Mouse (Mus musculus) embryonic facial prominence, embryonic 11.5 days (tissue): ENCODE measurements at regions not wholly inside any gene's neighbourhood (a gene's known extent, or its start where the extent isn't known, plus 50 kb on each side); places are given as distances from the start of the nearest gene placed in this dataset.

ENCODE experiments used
- ATAC-seq: fragments of 200-750 bp; cut with Nextera tagmentation; replicated peaks from 2 replicates; pipeline ENCODE4 v1.8.0; 2017; ENCODE audit warnings: low read depth; ENCODE audit not compliant: insufficient number of reproducible peaks, low FRiP score, low TSS enrichment
- DNase-seq: peaks from one replicate; pipeline ENCODE4 v3.0.0-alpha.2; 2015; ENCODE audit warnings: low spot score
- H3K27ac ChIP-seq: fragments of 300-500 bp; sonication (generic); replicated peaks from 2 replicates; pipeline ENCODE4 v1.5.1; 2014; ENCODE audit warnings: mild to moderate bottlenecking, low read depth, low read length, control low read depth
- H3K27me3 ChIP-seq: fragments of 300-500 bp; sonication (generic); 2 replicates; pipeline ENCODE4 v1.6.1; 2014; ENCODE audit warnings: mild to moderate bottlenecking, low read length, moderate library complexity, mixed read lengths; ENCODE audit not compliant: control insufficient read depth, insufficient read depth
- H3K36me3 ChIP-seq: fragments of 300-500 bp; sonication (generic); replicated peaks from 2 replicates; pipeline ENCODE4 v1.6.1; 2014; ENCODE audit warnings: low read depth, mild to moderate bottlenecking, low read length, moderate library complexity, mixed read lengths; ENCODE audit not compliant: control insufficient read depth, insufficient read depth
- H3K4me1 ChIP-seq: fragments of 300-500 bp; sonication (generic); 2 replicates; pipeline ENCODE4 v1.6.1; 2014; ENCODE audit warnings: low read length, mixed read lengths; ENCODE audit not compliant: control insufficient read depth, insufficient read depth
- H3K4me2 ChIP-seq: fragments of 300-500 bp; sonication (generic); 2 replicates; pipeline ENCODE4 v1.6.1; 2014; ENCODE audit warnings: low read depth, mild to moderate bottlenecking, control low read depth, low read length, moderate library complexity
- H3K4me3 ChIP-seq: fragments of 300-500 bp; sonication (generic); 2 replicates; pipeline ENCODE4 v1.5.1; 2014; ENCODE audit warnings: low read depth, low read length, control low read depth
- H3K9ac ChIP-seq: fragments of 300-500 bp; sonication (generic); replicated peaks from 2 replicates; pipeline ENCODE4 v1.6.1; 2014; ENCODE audit warnings: mild to moderate bottlenecking, control low read depth, low read length
- H3K9me3 ChIP-seq: fragments of 300-500 bp; sonication (generic); replicated peaks from 2 replicates; pipeline ENCODE4 v1.6.1; 2016; ENCODE audit warnings: mild to moderate bottlenecking, low read length, inconsistent platforms, mixed read lengths; ENCODE audit not compliant: control insufficient read depth
- WGBS: fragments of 180-500 bp; shearing (Covaris S2); extraction: QIAGEN DNeasy Blood & Tissue Kit; methylation state at CpG from one replicate; pipeline ENCODE4 v1.1.7; 2014; 5-methylcytosine and 5-hydroxymethylcytosine counted together

- ATAC-seq (no peak), DNase-seq (no peak)
- no peaks in the 10 kb centered on the region for H3K36me3 ChIP-seq
- 86% methylated on average over 5 of the region's 5 CpGs for WGBS
- no peaks in the 10 kb centered on the region for H3K9me3 ChIP-seq
- no peak overlapping the region for H3K27ac ChIP-seq
- H3K27me3 ChIP-seq, result no peaks in the 10 kb centered on the region
- no peak overlapping the region for H3K4me3 ChIP-seq
- no peak overlapping the region for H3K9ac ChIP-seq
- H3K4me2 ChIP-seq, result no peak overlapping the region
- no peaks in the 10 kb centered on the region for H3K4me1 ChIP-seq
Observed at GRCm38 (mm10) chr13:107406977-107407673, 385.2 kb upstream of the Kif2a start.

GRCm38 (mm10) chr13:107398621-107399363 is 376.9 kb upstream of the Kif2a start:
- no peak for ATAC-seq
- WGBS, result 52% methylated on average over 8 of the region's 8 CpGs
- H3K4me2 ChIP-seq, result no peak overlapping the region

GRCm38 (mm10) chr13:107396036-107396435 is 374.1 kb upstream of the Kif2a start:
- Histone ChIP-seq H3K4me1 (no peaks in the 10 kb centered on the region), H3K27me3 (no peaks in the 10 kb centered on the region), H3K9ac (no peak overlapping the region), H3K9me3 (no peaks in the 10 kb centered on the region), H3K36me3 (no peaks in the 10 kb centered on the region), H3K27ac (no peak overlapping the region), H3K4me3 (no peak overlapping the region), H3K4me2 (no peak overlapping the region)
- DNase-seq (no peak), ATAC-seq (no peak)
- 84% methylated on average over 2 of the region's 2 CpGs for WGBS

More at GRCm38 (mm10) chr13:107398621-107399363, 376.9 kb upstream of the Kif2a start:
- H3K9ac ChIP-seq, result no peak overlapping the region
- DNase-seq, result no peak
- H3K9me3 ChIP-seq, result no peaks in the 10 kb centered on the region
- H3K27ac ChIP-seq, result no peak overlapping the region
- no peaks in the 10 kb centered on the region for H3K4me1 ChIP-seq
- H3K36me3 ChIP-seq, result no peaks in the 10 kb centered on the region
- no peak overlapping the region for H3K4me3 ChIP-seq
- H3K27me3 ChIP-seq, result no peaks in the 10 kb centered on the region

DNA sequence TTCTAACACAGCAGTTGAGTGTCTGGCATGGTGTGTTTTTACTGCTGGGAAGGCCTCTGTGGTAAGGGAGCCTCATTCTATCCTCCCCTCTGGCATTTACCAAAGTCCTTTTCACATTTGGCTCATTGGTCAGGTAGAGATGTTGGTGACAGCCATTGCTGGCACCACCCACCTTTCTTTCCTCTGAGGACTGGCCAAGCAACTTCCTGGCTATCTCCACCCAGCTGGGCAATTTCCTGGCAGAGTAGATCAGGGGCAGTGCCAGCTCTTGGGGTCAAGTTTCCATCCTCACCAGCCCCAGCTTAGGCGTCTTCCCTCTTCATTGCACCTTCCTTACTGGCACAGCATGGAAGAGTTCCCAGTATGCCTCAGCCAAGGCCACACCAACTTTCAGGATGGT is 372.5 kb upstream of the Kif2a start:
- no peak overlapping the region for H3K4me2 ChIP-seq
- no peaks in the 10 kb centered on the region for H3K9me3 ChIP-seq
- no peak overlapping the region for H3K9ac ChIP-seq
- no peak overlapping the region for H3K4me3 ChIP-seq
- no peaks in the 10 kb centered on the region for H3K4me1 ChIP-seq
- no peaks in the 10 kb centered on the region for H3K27me3 ChIP-seq
- no peak for ATAC-seq
- no peaks in the 10 kb centered on the region for H3K36me3 ChIP-seq
- WGBS, result 71% methylated on average over 1 of the region's 1 CpGs
- no peak overlapping the region for H3K27ac ChIP-seq
- DNase-seq, result no peak

DNA sequence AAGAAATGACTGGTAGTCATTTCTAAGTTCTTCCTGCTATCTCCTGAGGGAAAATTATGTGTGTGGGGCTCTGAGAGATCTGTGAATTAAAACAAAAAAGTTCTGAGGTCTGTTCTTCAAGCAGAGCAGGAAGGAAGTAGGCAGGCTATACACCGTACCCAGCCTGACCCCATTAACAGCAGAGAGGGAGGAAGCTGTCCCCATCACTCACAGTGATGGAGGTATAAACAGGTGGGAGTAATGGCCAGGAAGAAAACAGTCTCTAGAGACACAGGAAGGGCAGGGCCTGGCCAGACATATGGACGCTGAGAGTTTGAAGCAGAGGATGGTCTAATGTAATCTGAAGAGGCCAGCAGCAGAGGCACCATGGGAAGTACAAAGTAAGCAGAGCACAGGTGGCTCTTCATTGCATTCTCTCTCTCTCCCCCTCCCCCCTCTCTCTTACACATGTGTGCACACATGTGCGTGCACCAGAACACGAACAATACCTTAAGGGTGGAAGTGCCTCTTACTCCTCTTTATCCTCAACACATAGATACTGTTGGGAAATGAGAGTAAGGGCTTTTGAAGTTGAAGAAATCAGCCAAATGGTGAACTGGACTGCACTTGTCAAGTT is 367.7 kb upstream of the Kif2a start:
- no peak overlapping the region for H3K4me2 ChIP-seq
- no peak for ATAC-seq
- no peaks in the 10 kb centered on the region for H3K4me1 ChIP-seq
- no peaks in the 10 kb centered on the region for H3K36me3 ChIP-seq
- no peak for DNase-seq
- H3K9ac ChIP-seq, result no peak overlapping the region
- WGBS, result 73% methylated on average over 4 of the region's 4 CpGs
- H3K9me3 ChIP-seq, result no peaks in the 10 kb centered on the region
- no peak overlapping the region for H3K27ac ChIP-seq
- no peaks in the 10 kb centered on the region for H3K27me3 ChIP-seq
- no peak overlapping the region for H3K4me3 ChIP-seq

DNA sequence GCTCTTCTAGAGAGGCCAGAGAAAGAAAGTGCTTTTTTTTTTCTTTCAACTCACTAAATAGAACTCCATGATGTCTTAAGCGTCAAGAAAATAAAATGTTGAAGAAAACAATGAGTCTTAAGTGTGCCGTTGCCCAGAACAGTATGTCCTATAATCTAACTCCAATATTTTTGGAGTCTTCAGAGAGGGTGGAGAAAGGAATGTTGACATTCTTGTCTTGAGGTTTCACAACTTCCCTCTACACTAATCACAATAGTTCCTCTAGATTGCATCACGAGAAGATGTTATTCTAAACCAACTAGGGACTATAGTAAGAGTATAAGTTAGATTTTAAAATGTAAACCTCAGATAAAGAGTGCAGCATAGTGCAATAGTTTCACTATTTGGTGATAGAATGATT is 367.1 kb upstream of the Kif2a start:
- H3K9me3 ChIP-seq, result no peaks in the 10 kb centered on the region
- no peak for ATAC-seq
- H3K4me1 ChIP-seq, result no peaks in the 10 kb centered on the region
- H3K9ac ChIP-seq, result no peak overlapping the region
- DNase-seq, result no peak
- H3K4me3 ChIP-seq, result no peak overlapping the region
- no peak overlapping the region for H3K27ac ChIP-seq
- no peak overlapping the region for H3K4me2 ChIP-seq
- WGBS, result 79% methylated on average over 3 of the region's 3 CpGs
- H3K27me3 ChIP-seq, result no peaks in the 10 kb centered on the region
- no peaks in the 10 kb centered on the region for H3K36me3 ChIP-seq

- DNase-seq (no peak), ATAC-seq (no peak)
- no peak overlapping the region for H3K9ac ChIP-seq
- H3K4me3 ChIP-seq, result no peak overlapping the region
- WGBS, result 83% methylated on average over 1 of the region's 1 CpGs
- no peaks in the 10 kb centered on the region for H3K9me3 ChIP-seq
- H3K4me1 ChIP-seq, result no peaks in the 10 kb centered on the region
- no peaks in the 10 kb centered on the region for H3K36me3 ChIP-seq
- H3K27me3 ChIP-seq, result no peaks in the 10 kb centered on the region
- H3K27ac ChIP-seq, result no peak overlapping the region
- no peak overlapping the region for H3K4me2 ChIP-seq
Observed at GRCm38 (mm10) chr13:107378076-107378475, 356.1 kb upstream of the Kif2a start.

DNA sequence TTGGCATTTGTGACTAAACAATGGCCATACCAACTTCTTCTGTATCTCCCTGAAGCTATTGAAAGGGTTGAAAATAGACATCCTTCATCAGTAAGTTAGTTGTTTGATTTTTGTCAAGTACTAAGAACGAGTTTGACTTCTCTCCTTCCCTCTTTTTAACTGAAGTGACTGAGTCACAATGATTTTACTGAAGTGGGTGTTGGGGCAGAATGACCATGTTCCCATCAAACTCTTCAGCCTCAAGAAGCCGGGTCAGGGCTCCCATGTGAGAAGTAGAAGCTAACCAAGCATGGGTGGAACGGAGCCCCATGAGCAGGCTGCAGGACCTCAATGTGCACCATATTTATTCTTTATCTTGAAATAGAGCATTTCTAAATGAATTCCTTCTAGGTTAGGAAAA is 350.7 kb upstream of the Kif2a start:
- no peak overlapping the region for H3K9ac ChIP-seq
- WGBS, result 84% methylated on average over 3 of the region's 3 CpGs
- no peak for DNase-seq

More for the DNA sequence above, 350.7 kb upstream of the Kif2a start:
- no peak overlapping the region for H3K4me2 ChIP-seq
- no peak for ATAC-seq
- no peaks in the 10 kb centered on the region for H3K4me1 ChIP-seq
- no peaks in the 10 kb centered on the region for H3K27me3 ChIP-seq
- H3K27ac ChIP-seq, result no peak overlapping the region
- no peak overlapping the region for H3K4me3 ChIP-seq
- no peaks in the 10 kb centered on the region for H3K36me3 ChIP-seq
- no peaks in the 10 kb centered on the region for H3K9me3 ChIP-seq
